Mouse (Mus musculus) left cerebral cortex, postnatal 14 days (tissue): Measurements from ENCODE around the gene Oaf. TPM values are rescaled to one million over a fixed set of nuclear protein-coding genes. Genes with fewer than 3 reads are reported as not detected.
A peak's percentile ranks its signal among the peaks of the same experiment; 100 is the strongest.

Source experiments
- DNase-seq, 2 experiments: peaks; one replicate each; pipeline ENCODE4 v3.0.0; 2021 to 2022; ENCODE audit warnings: low spot score in 2 of 2, mixed read lengths in 1 of 2
- intact Hi-C: fragments of 180-260 bp; cut with DNase I; formaldehyde crosslinking; loops from one replicate; pipeline ENCODE4 v1.15.1; 2025
- total RNA-seq, 2 experiments: library from RNA; stranded (reverse); gene quantifications; 2 replicates each; pipeline ENCODE4 v1.2.3; 2021

Gene Oaf
- total RNA-seq, 2 experiments from 2014 or later: 13.6 to 14.2 TPM

DNA sequence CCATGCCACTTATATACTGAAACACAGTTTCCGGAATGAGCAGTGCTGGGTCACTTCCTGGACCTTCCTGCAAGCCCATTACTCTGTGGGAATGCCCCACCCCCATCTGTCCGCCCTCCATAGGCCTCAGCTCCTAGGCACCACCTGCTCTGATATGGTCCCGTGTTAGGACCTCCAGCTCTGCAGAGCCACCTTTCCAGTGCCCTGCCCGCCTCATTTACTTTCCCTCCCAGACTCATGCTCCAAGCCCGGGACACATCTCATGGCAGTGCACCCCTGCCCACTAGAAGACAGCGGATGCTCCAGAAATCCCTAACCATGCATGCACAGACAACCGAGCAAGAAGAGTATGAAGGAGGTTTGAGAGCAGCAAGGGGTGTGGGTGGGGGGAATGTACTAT, 9.7 kb downstream of the Oaf start:
- DNase-seq: no peak
- intact Hi-C loops: no loop called here

DNA sequence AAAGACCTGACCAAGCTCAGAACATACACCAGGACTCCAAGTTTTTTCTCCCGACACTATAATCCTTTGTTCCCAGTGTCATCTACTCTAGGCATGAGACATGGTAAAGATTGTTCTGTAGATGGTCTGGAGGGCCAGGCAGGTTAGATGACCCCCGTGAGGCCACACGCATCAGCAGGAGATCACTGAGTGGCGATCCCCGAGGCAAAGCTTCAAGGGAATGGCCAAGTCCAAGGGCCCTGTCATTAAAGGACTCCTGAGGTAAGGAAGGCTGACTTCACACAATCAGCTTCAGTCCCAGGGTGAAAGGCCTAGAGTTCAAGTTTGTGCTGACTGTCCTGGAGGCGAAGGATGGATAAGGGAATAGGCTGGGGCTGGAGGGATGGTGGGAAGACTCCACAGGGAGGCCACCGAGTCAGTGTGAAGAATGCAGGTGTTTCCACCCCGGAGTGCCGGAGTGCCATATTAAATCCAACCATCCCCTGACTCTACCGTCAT, 10.3 kb downstream of the Oaf start:
- intact Hi-C loops: no loop called here
- DNase-seq: no peak

DNA sequence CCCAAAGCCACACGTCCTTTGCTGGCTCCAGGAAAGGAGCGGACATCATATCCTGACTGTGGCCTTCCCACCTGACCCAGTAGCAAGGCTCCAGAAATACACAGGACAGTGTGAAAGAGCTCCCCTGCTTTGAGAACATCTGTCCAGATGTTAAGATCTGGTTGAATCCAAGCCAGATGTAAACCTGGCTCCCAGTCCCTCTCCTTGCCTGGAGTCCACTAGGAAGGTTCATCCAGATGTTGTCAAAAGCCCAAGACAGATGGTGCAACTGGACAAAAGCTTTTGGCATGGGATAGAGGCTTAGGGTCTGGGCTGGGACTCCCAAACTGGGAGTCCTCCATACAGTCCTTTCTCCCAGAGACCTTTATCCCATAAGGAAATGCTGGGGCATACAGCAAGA, 11.0 kb downstream of the Oaf start:
- no peak for DNase-seq

DNA sequence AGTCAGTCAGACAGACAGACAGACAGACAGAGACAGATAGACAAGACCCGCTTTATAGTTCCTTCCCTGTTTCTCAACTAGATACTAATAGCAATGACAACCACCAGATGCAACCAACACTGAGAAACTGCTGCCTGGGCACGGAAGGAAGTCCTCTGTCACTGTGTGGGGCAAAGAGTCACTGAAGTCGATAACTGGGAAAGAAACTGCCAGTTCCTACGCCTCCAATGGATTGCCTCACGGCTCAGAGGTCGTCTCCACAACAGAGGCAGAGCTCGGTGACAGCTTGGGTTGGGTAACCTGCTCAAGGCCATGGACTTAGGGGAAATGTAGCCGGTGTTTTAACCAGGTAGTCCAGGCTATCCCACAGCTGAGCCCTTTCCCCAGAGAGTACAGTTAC, 12.1 kb downstream of the Oaf start:
- intact Hi-C loops: no loop called here
- DNase-seq: no peak

More for the DNA sequence above, 11.0 kb downstream of the Oaf start:
- intact Hi-C loops: no loop called here

DNA sequence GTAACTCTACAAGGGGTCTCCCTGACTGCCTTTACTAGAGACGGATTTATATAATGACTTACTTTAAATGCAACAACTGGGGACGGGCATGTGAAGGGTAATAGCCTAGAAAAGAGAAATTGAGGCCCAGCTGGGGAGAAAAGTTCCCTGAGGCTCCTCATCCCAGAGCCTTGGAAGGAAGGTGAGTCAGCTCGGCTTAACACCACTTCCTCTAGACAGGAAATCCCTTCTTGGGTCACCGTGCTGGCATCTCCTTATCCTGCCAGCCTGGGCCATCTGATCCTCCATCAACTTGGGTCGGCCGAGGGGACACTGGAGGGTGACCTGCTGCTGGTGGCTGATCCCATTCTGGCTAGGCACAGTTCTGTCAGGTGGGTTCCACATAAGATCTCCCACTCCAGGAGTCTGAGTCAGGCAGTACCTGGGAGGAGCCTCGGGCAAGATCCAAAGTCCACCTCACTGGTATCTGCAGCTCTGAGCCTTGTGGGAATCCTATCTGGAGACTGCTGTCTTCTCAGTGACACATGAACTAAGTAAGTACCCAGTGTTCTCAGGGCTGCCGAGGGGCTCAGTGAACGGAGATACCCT, 13.0 kb downstream of the Oaf start:
- DNase-seq: no peak
- intact Hi-C loops: no loop called here

DNA sequence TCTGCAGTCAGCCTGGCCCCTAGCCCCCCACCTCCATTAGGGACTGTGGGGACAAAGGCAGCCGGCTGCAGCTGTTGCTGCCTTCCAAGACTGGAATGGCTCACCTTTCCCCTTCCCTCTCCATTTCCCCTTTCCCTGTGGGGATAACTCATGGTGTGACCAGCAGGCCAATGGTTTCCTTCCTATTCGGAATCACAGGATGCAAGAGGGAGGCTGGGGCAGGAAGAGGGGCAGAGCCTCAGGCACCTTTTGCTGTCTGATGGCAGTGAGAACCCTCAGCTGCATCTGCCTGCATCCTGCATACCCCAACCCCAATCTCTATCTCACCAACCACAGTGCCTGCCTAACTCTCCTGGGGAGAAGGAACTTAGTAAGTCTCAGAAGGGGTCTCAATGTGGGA, 14.2 kb downstream of the Oaf start:
- intact Hi-C loops: no loop called here
- DNase-seq: no peak

DNA sequence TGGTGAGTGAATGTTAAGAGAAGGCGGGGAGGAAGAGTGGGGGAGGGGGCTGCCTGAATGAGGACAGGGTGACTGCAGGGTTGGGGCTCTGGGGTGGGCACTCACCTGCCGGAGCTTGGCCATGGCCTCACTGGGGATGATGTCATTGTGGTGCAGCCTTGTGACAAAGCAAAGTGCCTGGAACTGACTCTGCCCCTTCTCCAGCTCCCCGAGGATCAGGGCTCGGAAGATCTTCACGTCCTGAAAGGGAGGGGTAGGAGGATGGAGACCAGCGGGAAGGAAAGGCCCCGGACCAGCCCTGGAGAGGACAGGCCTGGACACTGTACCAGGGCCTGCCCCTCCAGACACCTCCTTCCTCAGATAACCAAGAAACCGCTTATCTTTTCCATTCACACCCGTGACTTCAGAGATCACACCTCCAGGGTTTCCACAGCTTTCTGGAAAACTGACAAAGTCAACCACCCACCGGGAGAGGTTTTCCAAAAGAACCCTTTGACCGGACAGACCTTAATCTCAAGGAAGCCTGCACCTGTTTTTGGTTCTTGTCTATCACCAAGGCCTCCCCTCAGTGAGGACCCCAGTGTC, 14.8 kb downstream of the Oaf start:
- intact Hi-C loops: loop anchor here (5.0 kb wide), 1 partner anchor 42 kb away; no protein-coding TSS in a partner anchor
- no peak for DNase-seq

DNA sequence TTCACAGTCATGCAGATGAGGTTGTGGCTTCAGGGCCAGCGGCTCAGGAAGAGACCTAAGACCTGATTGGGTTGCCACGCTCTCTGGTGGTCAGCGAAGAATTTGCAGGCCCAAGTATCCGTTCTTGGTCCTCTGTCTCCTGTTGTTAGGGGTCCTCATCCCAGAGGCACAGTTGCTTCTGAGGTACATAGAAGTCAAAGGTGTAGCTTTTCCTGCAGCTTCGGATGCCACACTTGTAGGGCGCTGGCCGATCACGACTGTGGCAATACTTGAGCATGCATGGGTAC, 17.3 kb downstream of the Oaf start:
- intact Hi-C loops: loop anchor here (5.0 kb wide), 1 partner anchor 45 kb away; no protein-coding TSS in a partner anchor
- no peak for DNase-seq

DNA sequence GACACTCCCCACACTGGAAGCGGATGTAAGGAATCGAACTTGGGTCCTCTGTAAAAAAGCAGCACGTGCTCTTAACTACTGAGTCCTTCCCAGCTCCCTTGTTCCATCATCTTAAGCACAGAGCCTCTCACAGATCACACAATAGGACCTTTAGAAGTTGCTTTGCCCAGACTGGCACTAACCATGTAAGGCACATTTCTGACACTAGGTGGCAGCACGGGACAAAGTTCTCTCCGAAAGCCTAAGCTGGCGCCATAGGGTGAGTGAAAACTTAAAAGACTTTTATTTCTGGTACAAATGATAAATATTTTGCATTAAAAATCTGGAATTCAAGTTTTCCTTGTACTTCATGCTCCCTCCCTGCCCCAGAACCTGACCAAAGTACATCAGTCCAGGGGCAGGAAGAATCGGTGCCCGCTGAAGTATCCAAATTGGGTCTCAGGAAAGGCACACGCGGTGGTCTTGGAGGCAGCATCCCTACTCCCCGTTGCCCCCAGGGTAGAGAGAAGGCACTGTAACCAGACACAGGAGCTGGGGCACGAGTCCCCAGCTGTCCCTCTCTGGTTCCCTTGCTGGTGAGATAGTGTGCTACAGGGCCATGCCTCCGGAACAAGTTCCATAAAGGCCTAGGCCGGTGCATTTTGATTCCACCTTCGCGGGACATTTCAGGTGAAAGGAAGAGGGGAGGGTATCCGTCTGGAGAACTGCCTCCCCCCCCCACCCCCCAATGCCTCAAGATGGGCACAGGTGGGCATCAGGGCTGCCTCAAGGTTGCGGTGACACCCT, 17.9 kb downstream of the Oaf start:
- intact Hi-C loops: loop anchor here (1.0 to 5.0 kb wide), 2 partner anchors 45 to 62 kb away; no protein-coding TSS in a partner anchor
- DNase-seq: peak; percentile 90 to 94

DNA sequence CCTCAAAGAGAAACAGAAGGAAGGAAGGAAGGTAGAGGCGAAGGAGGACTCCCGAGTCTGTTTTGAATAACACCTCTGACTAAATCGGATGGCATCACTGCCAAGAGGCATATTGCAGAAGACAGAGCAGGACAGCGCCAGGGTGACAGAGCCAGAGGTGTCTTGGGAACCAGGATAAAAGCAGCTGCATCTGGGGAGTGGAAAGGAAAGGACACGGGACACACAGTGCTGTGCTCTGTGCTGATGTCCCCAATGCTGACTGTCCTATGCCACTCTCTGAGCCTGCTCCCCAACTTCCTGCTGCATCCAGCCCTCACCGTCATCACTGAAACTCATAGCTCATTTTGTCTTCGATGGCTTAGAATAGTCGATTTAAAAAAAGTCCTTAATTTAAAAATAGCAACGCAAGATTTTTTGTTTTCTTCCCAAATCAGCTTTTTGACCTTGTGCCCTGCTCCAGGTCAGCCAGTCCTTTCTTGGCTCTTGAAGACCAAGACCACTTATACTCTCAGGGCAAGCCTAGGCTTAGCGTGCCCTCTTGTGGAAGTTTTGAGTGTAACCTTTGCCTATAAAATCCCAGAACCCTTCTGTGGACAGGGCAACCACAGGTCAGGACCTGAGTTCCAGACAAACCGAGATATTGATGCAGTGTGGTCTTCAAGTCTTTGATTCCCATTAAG, 28.8 kb downstream of the Oaf start:
- peak; percentile 28 to 61 for DNase-seq
- intact Hi-C loops: loop anchor here (1.0 to 2.0 kb wide), 2 partner anchors 69 to 210 kb away; no protein-coding TSS in a partner anchor

DNA sequence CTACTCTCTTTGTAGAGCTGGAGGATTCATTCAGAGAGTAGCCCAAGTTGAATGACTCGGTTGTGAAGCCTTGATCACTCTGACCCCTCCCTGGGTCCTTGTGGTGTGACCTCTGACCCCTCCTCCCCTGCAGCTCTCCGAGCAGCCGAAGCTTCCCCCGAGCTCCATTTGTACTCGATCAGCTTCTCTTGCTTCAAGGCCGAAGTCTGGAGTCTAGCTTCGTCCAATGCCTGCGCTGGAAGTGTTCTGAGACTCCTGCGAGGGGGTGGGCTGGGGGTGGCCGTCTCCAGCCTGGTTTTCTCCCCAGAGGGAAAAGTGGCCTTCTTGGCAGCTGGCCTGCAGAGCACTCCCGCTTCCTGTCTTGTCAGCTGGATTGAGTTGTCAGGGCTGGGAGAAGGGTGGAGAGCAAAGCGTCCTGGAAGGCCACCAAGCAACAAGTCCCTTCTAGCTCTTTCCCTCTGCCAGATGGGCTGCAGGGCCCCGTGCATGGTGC, 29.5 kb downstream of the Oaf start, which contains the start of gene Pou2f3:
Gene Pou2f3 (minus strand): TSS at position 180 of the 493 bp plus-strand sequence.
- DNase-seq: peak; percentile 20 to 25
- intact Hi-C loops: loop anchor here (2.0 kb wide), 1 partner anchor 209 kb away; no protein-coding TSS in a partner anchor

DNA sequence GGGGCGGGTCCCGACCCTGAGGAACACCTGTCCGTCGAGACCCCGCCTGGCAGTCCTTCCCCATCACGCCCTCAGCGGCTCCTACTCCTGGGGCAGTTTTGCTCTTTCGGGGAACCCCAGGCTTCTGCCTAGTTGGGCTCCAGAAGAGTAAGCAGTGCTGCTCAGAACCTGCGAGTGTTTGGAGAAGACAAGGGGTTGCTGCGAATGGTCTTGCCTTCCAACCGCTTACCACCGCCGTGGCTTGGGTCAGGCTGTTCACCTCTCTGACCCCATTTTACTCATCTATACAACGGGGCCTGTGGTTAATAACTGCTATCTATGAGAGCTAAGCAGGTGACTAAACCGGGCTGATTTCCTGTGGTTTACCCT, 33.7 kb downstream of the Oaf start:
- no peak for DNase-seq
- intact Hi-C loops: no loop called here

DNA sequence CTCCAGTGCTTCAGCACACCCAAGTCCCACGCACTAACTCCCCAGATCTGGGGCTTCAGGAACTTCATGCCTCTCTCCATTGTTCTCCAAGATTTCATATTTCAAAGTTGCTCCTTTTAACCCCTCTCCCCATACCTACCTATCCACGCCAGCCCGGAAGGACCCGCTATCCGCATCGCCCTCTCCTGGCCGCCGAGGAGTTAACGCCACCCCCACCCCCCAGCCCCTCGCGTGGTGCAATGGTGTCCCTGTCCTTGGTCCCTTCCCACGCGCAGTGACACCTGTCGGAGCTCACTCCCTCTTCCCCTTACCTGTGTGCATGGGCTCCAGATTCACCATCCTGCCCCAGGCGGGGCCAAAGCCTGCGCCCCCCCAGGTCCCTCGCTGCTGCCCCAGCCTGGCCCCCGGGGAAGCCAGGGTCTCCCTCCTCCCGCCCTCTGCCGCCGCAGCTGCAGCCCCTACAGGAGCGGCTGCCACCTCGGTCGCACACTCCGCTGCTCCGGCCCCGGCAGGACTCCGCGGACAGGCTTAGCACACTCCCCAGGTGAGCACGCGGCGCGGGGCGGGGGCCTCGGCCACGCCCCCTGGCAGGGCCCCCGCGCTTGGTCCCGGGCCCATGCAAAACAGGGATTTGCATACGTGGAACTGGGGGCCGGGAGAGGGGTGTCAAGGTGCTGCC, 34.2 kb downstream of the Oaf start:
- DNase-seq: no peak
- intact Hi-C loops: no loop called here

DNA sequence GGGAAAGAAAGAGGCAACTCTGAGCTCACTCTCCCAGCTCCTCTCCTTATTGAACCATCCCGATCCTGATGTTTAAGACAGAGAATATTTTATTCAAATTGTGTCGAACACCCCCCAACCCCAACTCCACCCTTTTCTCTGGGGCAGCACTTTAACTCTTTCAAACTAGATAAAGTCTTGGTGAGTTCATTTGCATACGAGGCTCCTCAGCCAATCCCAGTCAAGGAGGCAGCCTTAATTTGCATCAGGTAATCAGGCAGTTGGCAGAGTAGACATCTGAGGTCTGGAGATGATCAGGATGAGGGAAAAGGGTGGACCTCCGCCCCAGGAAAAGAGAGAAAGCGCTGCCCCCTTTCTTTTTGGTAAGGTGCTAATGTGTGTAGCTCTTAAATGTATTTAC, 39.5 kb downstream of the Oaf start:
- no peak for DNase-seq
- intact Hi-C loops: no loop called here

DNA sequence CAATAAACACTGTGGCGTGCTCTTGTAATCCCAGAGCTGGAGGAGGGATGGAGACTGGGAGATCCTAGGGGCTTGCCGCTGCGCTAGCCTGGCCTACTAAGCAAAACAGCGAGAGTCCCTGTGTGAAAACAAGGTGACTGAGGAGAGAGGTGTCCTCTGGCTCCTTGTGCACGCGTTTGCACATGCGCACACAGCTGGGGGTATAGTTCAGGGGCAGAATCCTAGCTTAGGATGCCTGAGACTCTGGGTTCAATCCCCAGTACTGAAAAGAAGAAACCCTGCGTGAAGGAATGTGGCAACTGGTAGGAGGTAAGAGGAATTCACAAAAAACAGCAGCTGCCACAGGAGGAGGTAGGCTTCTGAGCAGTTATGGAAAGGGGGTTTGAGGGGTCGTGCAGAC, 45.7 kb downstream of the Oaf start:
- DNase-seq: no peak
- intact Hi-C loops: no loop called here

DNA sequence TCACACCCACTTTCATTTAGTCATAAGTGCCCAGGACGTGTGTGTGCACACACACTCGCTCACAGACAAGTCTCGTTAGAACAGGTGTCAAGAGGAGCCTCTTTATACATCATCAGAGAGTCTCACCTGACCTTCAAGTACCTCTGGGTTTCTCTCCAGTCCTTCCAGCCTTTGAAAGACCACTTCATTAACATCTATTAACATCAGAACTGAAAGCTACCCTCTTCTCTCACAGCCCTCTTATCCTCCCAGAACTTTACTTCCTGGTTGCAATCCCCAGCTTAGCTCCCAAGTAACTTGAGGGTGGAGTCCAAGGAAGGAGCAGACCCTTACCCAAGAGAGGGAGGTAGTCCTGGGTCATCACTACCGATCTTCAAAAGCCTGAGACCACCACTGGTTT, 48.1 kb downstream of the Oaf start:
- intact Hi-C loops: no loop called here
- DNase-seq: no peak

DNA sequence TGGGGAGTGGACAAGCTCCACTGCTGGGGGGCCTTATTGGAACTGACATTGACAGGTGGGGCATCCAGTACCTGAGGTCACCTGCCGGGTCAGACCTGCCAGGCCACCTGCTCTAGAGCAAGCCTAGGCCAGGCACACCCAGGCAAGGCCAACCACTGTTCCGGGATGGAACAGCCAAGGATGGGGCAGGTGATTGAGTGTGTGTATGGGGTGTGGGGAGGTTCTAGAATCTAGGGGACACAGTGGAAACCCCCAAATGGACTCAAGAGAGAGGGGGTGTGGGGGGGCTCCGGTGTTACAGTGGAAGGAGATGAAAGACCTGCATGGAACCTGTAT, 50.7 kb downstream of the Oaf start:
- no peak for DNase-seq
- intact Hi-C loops: no loop called here

DNA sequence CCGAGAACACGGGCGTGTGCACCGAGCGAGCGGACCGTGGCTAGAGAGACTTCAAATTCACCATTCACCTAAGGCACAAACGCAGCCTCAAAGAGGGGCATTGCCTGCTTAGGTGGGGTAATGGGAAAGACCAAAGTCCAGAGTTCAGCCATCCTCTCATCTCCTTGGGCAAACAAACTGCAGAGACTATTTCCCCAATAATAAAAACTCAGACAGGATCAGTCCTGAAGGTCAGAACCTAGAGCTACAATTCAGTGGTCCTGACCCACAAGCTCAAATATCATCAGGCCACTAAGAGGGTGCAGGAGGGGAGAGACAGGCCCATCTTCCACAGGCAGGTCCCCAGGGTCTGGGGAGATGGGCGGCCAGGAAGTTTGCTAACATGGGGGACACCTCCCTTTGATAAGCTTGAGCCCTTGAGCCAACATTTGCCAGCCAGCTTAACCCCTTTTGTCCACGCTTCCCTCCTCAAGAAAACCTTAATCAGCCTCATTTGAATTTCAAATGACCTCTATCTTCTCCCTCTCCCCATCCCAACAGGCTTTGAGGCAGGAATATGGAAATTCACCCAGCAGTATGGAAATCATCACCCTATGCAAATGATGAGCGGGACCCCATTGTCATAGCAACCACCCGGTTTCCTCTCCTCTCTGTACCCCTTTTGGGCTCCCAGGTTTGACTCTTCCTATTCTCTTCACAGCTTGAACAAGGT, 51.2 kb downstream of the Oaf start:
- intact Hi-C loops: no loop called here
- no peak for DNase-seq

DNA sequence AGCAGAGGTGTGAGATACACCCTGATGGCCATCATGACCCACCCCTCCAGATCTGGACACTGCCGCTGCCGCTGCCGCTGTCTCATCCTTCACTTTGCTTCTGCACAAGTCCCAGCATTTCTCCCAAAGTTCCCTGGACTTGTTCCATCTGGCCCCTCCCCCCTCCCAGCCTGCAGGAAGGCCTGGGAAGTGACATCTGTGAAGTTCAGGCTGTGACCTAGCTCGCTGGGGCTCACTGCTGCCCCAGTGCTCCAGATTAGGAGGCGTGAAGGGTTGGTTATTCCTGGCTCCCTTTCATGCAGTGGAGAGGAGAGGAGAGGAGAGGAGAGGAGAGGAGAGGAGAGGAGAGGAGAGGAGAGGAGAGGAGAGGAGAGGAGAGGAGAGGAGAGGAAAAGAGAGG, 60.1 kb downstream of the Oaf start:
- no peak for DNase-seq
- intact Hi-C loops: no loop called here
